Mouse (Mus musculus) midbrain, embryonic 11.5 days (tissue): ENCODE measurements around the gene Spata7. TPM values are rescaled to one million over a fixed set of nuclear protein-coding genes. Genes with fewer than 3 reads are reported as not detected.

Experiments
- ATAC-seq: fragments of 200-750 bp; cut with Nextera tagmentation; 2 replicates; pipeline ENCODE4 v1.8.0; 2017; ENCODE audit warnings: moderate TSS enrichment, moderate library complexity; ENCODE audit not compliant: low FRiP score
- DNase-seq: peaks from one replicate; pipeline ENCODE4 v3.0.0; 2015; ENCODE audit warnings: low spot score; ENCODE audit errors: missing footprints
- H3K27ac ChIP-seq: fragments of 300-500 bp; sonication (generic); 2 replicates; pipeline ENCODE4 v1.5.1; 2014; ENCODE audit warnings: low read depth, low read length
- H3K27me3 ChIP-seq: fragments of 300-500 bp; sonication (generic); 2 replicates; pipeline ENCODE4 v1.6.1; 2014; ENCODE audit warnings: mild to moderate bottlenecking, low read length, moderate library complexity, mixed read lengths; ENCODE audit not compliant: control insufficient read depth, insufficient read depth
- H3K36me3 ChIP-seq: fragments of 300-500 bp; sonication (generic); 2 replicates; pipeline ENCODE4 v1.6.1; 2014; ENCODE audit warnings: mild to moderate bottlenecking, low read length, moderate library complexity, mixed read lengths; ENCODE audit not compliant: control insufficient read depth, insufficient read depth
- H3K4me1 ChIP-seq: fragments of 300-500 bp; sonication (generic); 2 replicates; pipeline ENCODE4 v1.6.1; 2014; ENCODE audit warnings: low read length; ENCODE audit not compliant: control insufficient read depth, insufficient read depth
- H3K4me2 ChIP-seq: fragments of 300-500 bp; sonication (generic); 2 replicates; pipeline ENCODE4 v1.6.1; 2014; ENCODE audit warnings: mild to moderate bottlenecking, moderate library complexity
- H3K4me3 ChIP-seq: fragments of 300-500 bp; sonication (generic); 2 replicates; pipeline ENCODE4 v1.5.1; 2014; ENCODE audit warnings: low read depth, low read length
- H3K9ac ChIP-seq: fragments of 300-500 bp; sonication (generic); 2 replicates; pipeline ENCODE4 v1.6.1; 2014; ENCODE audit warnings: low read length
- H3K9me3 ChIP-seq: fragments of 300-500 bp; sonication (generic); 2 replicates; pipeline ENCODE4 v1.6.1; 2016; ENCODE audit warnings: low read length; ENCODE audit not compliant: control insufficient read depth
- WGBS: fragments of 180-500 bp; shearing (Covaris S2); extraction: QIAGEN DNeasy Blood & Tissue Kit; methylation state at CpG from one replicate; pipeline ENCODE4 v1.1.7; 2014; 5-methylcytosine and 5-hydroxymethylcytosine counted together
- polyA plus RNA-seq: library from polyadenylated mRNA; unstranded; fragments of >200 nt; fragmentation: Nextera tagmentation; extraction: Ambion mirVana; gene quantifications from 2 replicates; pipeline ENCODE4 v1.2.1, GENCODE M21; 2014

Gene Spata7
- polyA plus RNA-seq, 1 experiment from 2014 or later, result 21.8 TPM

GRCm38 (mm10) chr12:98713621-98714103 is 85.7 kb downstream of the Spata7 start:
- Histone ChIP-seq H3K27me3 (no peaks in the 10 kb centered on the region), H3K4me1 (peaks cover 10% of the 10 kb centered on the region), H3K27ac (no peak overlapping the region), H3K4me2 (no peak overlapping the region), H3K9ac (no peak overlapping the region), H3K36me3 (peaks cover 3% of the 10 kb centered on the region; the same call in 1 of the 2 replicates), H3K9me3 (no peaks in the 10 kb centered on the region), H3K4me3 (no peak overlapping the region)
- peak; percentile 87 for DNase-seq
- no peak for ATAC-seq
- 60% methylated on average over 7 of the region's 7 CpGs for WGBS

GRCm38 (mm10) chr12:98714757-98715156 is 86.8 kb downstream of the Spata7 start:
- Histone ChIP-seq H3K27me3 (no peaks in the 10 kb centered on the region), H3K27ac (no peak overlapping the region), H3K9ac (no peak overlapping the region), H3K9me3 (no peaks in the 10 kb centered on the region), H3K36me3 (peaks cover 2% of the 10 kb centered on the region; the same call in 1 of the 2 replicates), H3K4me2 (no peak overlapping the region), H3K4me1 (peaks cover 10% of the 10 kb centered on the region), H3K4me3 (no peak overlapping the region)
- DNase-seq (no peak), ATAC-seq (0 out of 2 replicates have a peak, but pooled peaks have one; percentile 48)
- WGBS, result 12% methylated on average over 11 of the region's 11 CpGs

GRCm38 (mm10) chr12:98716142-98716541 is 88.2 kb downstream of the Spata7 start:
- 85% methylated on average over 2 of the region's 2 CpGs for WGBS
- peaks cover 10% of the 10 kb centered on the region for H3K4me1 ChIP-seq
- H3K9me3 ChIP-seq, result no peaks in the 10 kb centered on the region
- H3K9ac ChIP-seq, result no peak overlapping the region
- H3K36me3 ChIP-seq, result no peaks in the 10 kb centered on the region
- no peak overlapping the region for H3K27ac ChIP-seq
- no peak for ATAC-seq
- DNase-seq, result no peak
- no peak overlapping the region for H3K4me2 ChIP-seq
- no peaks in the 10 kb centered on the region for H3K27me3 ChIP-seq
- H3K4me3 ChIP-seq, result no peak overlapping the region

Other genes with a start within 250 kb of the Spata7 start
- gene Kcnk10, start 49.8 kb upstream of the Spata7 start, polyA plus RNA-seq, result 40.9 and 45.2 TPM in 2 replicates
- 7.2 and 8.4 TPM in 2 replicates for gene Ptpn21, start 109.2 kb downstream of the Spata7 start, polyA plus RNA-seq
- gene Zc3h14, start 118.8 kb downstream of the Spata7 start, polyA plus RNA-seq, result 180 and 194 TPM in 2 replicates